ENCODE assay signal across 9 mouse cellular contexts in the genomic region with DNA sequence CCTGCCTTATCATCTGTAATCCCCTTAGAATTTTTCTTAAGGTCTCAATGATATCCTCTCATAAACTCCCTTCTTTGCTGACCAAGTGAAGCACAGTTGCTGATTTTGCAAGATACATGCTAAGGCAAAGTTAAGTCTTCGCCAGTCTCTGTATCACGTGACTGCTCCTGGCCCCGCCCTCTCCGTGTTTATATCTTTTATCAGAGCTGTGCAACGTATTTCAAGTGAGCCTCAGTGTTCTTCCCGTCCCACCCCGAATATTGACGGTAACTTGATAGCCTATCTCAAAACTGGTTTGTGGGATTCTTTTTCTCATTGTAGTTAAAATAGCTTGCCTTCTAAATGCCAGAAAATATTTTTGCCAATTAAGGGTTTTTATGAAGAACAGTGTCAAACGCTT. TPM values are rescaled to one million over a fixed set of nuclear protein-coding genes. Genes with fewer than 3 reads are reported as not detected.
DNase-seq lines count a peak whose midpoint lies in the region; ATAC-seq lines count a peak whose summit lies in the region.
"Had no signal": no experiment of that assay in that cellular context is flagged by ENCODE, and none has a peak within 500 bp of the region (broad histone marks: within the 10 kb centered on the region; RNA-seq: fewer than 3 reads in every experiment).

No protein-coding gene starts in this region.

- 37% methylated on average over 9 of the region's 9 CpGs for WGBS in embryonic facial prominence, embryonic 12.5 days
- WGBS in heart, embryonic 13.5 days = 19% methylated on average over 9 of the region's 9 CpGs

- H3K4me2 ChIP-seq in embryonic facial prominence, embryonic 12.5 days (replicated peaks) = peak overlapping the region; percentile 33
- H3K4me2 ChIP-seq in heart, embryonic 13.5 days = peak overlapping the region; percentile 66

- peak overlapping the region; percentile 73 for H3K27ac ChIP-seq in embryonic facial prominence, embryonic 12.5 days
- peak overlapping the region; percentile 89 for H3K27ac ChIP-seq in heart, embryonic 13.5 days (replicated peaks)
- H3K27ac ChIP-seq: macrophage had no signal

- no peaks in the 10 kb centered on the region for H3K9me3 ChIP-seq in embryonic facial prominence, embryonic 12.5 days
- H3K9me3 ChIP-seq in heart, embryonic 13.5 days = no peaks in the 10 kb centered on the region

- H3K36me3 ChIP-seq in embryonic facial prominence, embryonic 12.5 days = no peaks in the 10 kb centered on the region
- no peaks in the 10 kb centered on the region for H3K36me3 ChIP-seq in heart, embryonic 13.5 days

- no peak for ATAC-seq in embryonic facial prominence, embryonic 12.5 days (ENCODE audit: insufficient number of reproducible peaks, insufficient read depth, low FRiP score, low TSS enrichment)
- ATAC-seq in heart, embryonic 13.5 days (ENCODE audit: extremely low read depth, insufficient number of reproducible peaks, low FRiP score, low TSS enrichment) = no peak
- 0 out of 2 replicates have a peak, but pooled peaks have one; percentile 24 for ATAC-seq in megakaryocyte, adult 5-6 weeks (ENCODE audit: poor library complexity, severe bottlenecking)

- H3K9ac ChIP-seq in embryonic facial prominence, embryonic 12.5 days = no peak overlapping the region
- H3K9ac ChIP-seq in heart, embryonic 13.5 days = peak overlapping the region; percentile 67

- peak; percentile 15 for DNase-seq in layer of hippocampus, adult 11-12 months (ENCODE audit: low spot score)
- no peak for DNase-seq in layer of hippocampus, postnatal 10 days (ENCODE audit: low spot score in 2 of 2)
- peak; percentile 85 for DNase-seq in kidney, postnatal 10 days
- DNase-seq in thymus, postnatal 36 days = peak; percentile 73 to 76
- DNase-seq in layer of hippocampus, postnatal 14 days (ENCODE audit: low spot score in 2 of 2) = no peak

- peak overlapping the region; percentile 6; the same call in 1 of the 2 replicates for H3K4me3 ChIP-seq in embryonic facial prominence, embryonic 12.5 days
- peak overlapping the region; percentile 38 for H3K4me3 ChIP-seq in heart, embryonic 13.5 days

- H3K4me1 ChIP-seq in embryonic facial prominence, embryonic 12.5 days = peaks cover 15% of the 10 kb centered on the region; the same call in 1 of the 2 replicates
- H3K4me1 ChIP-seq in heart, embryonic 13.5 days = peaks cover 29% of the 10 kb centered on the region

- no peaks in the 10 kb centered on the region for H3K27me3 ChIP-seq in embryonic facial prominence, embryonic 12.5 days
- no peaks in the 10 kb centered on the region for H3K27me3 ChIP-seq in heart, embryonic 13.5 days (replicated peaks)

RNA-seq across cellular contexts. Expression of gene Tyw5, which starts 29.5 kb away (rescaled TPM):
- total RNA-seq in layer of hippocampus, postnatal 10 days (2021) = 10 to 100 TPM; 22.5 to 30.1 TPM
- polyA plus RNA-seq in embryonic facial prominence, embryonic 12.5 days (2016; fragmentation: Nextera tagmentation; extraction: Ambion mirVana) = 26.9 and 33.4 TPM in 2 replicates
- 20.1 and 21.0 TPM in 2 replicates for polyA plus RNA-seq in heart, embryonic 13.5 days (2015; fragmentation: Nextera tagmentation; extraction: Ambion mirVana)
- total RNA-seq in megakaryocyte, adult 5-6 weeks (2015) = 23.3 and 24.0 TPM in 2 replicates
- 12.0 and 28.7 TPM in 2 replicates for total RNA-seq in megakaryocyte, adult 5-6 weeks (2017)
- total RNA-seq in layer of hippocampus, postnatal 14 days (2021) = 10 to 100 TPM; 17.3 to 19.3 TPM

RNA-seq across cellular contexts. Expression of gene Maip1, which starts 30.3 kb away (rescaled TPM):
- total RNA-seq in layer of hippocampus, postnatal 10 days (2021) = 10 to 100 TPM; 10.9 to 11.8 TPM
- 19.4 and 19.5 TPM in 2 replicates for polyA plus RNA-seq in embryonic facial prominence, embryonic 12.5 days (2016; fragmentation: Nextera tagmentation; extraction: Ambion mirVana)
- 14.8 and 14.9 TPM in 2 replicates for polyA plus RNA-seq in heart, embryonic 13.5 days (2015; fragmentation: Nextera tagmentation; extraction: Ambion mirVana)
- total RNA-seq in megakaryocyte, adult 5-6 weeks (2015) = 7.3 and 12.1 TPM in 2 replicates
- total RNA-seq in megakaryocyte, adult 5-6 weeks (2017) = 7.2 and 8.4 TPM in 2 replicates
- total RNA-seq in layer of hippocampus, postnatal 14 days (2021) = 10 to 100 TPM; 10.0 to 10.9 TPM

RNA-seq across cellular contexts. Expression of gene 1700066M21Rik, which starts 59.0 kb away (rescaled TPM):
- 10 to 100 TPM; 19.9 to 21.5 TPM for total RNA-seq in layer of hippocampus, postnatal 10 days (2021)
- polyA plus RNA-seq in embryonic facial prominence, embryonic 12.5 days (2016; fragmentation: Nextera tagmentation; extraction: Ambion mirVana) = 12.7 and 13.4 TPM in 2 replicates
- polyA plus RNA-seq in heart, embryonic 13.5 days (2015; fragmentation: Nextera tagmentation; extraction: Ambion mirVana) = 8.4 and 8.6 TPM in 2 replicates
- 22.5 and 23.5 TPM in 2 replicates for total RNA-seq in megakaryocyte, adult 5-6 weeks (2015)
- total RNA-seq in megakaryocyte, adult 5-6 weeks (2017) = 16.7 and 20.6 TPM in 2 replicates
- 10 to 100 TPM; 17.8 to 18.6 TPM for total RNA-seq in layer of hippocampus, postnatal 14 days (2021)

Comparison
In these comparisons a context has a peak if more than half of its experiments do, and no peak if none do; other contexts are left out.
1. DNase-seq: peak in layer of hippocampus, adult 11-12 months (single experiment), kidney, postnatal 10 days (single experiment) and thymus, postnatal 36 days (2 of 2); none in layer of hippocampus, postnatal 10 days (0 of 2) and layer of hippocampus, postnatal 14 days (0 of 2).